Mouse (Mus musculus) C2C12 (cell line): ENCODE results near the gene Htra3.

Experiments used
- CEBPB ChIP-seq: IDR thresholded peaks from one replicate; pipeline ENCODE4 v1.6.1; 2011; ENCODE audit warnings: low read depth, mild to moderate bottlenecking, control low read depth, moderate library complexity
- CTCF ChIP-seq: IDR thresholded peaks from one replicate; pipeline ENCODE4 v1.5.1; 2011; ENCODE audit not compliant: control insufficient read depth, insufficient read depth, insufficient read length
- FOSL1 ChIP-seq: IDR thresholded peaks from one replicate; pipeline ENCODE4 v1.8.0; 2011; ENCODE audit warnings: mild to moderate bottlenecking, low read length; ENCODE audit not compliant: poor library complexity, insufficient read depth, severe bottlenecking
- MAX ChIP-seq: IDR thresholded peaks from one replicate; pipeline ENCODE4 v1.6.1; 2011; ENCODE audit warnings: mild to moderate bottlenecking, control low read depth
- MYOG ChIP-seq: IDR thresholded peaks from one replicate; pipeline ENCODE4 v1.6.1; 2011; ENCODE audit not compliant: control insufficient read depth, insufficient read length; ENCODE audit errors: extremely low read depth
- USF1 ChIP-seq: IDR thresholded peaks from one replicate; pipeline ENCODE4 v1.6.1; 2011; ENCODE audit warnings: low read depth, mild to moderate bottlenecking, control low read depth, moderate library complexity

DNA sequence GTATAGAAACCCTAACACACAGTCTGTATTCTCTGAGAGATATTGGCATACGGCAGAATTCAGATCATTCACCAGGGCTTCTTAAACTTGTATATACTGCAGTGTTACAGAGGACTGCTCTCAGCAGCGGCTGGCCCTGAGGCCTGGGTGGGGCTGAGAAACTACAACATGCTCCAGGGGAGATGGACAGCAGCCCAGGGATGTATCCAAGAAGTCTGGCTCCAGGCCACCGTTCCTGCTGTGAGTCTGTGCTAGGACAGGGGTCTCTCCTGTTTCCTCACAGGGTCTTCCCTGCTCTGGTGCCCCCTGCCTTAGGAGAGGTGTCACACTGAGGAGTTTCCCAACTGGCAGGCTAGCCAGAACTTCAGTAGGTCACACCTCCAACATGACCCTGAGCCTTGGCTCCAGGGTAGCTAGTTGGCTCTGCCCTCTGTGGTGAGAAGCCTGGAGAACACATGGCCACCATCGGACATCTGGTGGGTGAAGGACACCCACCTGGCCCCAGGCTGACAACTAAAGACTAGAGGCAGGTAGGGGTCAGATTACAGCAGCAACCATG, 23.1 kb upstream of the Htra3 start:
- TF ChIP-seq CTCF = no peak
- no peak for TF ChIP-seq USF1
- no peak for TF ChIP-seq MAX
- no peak for TF ChIP-seq MYOG
- TF ChIP-seq CEBPB = no peak
- no peak for TF ChIP-seq FOSL1
